Mouse (Mus musculus) c-Kit-positive CD71-positive TER-119-positive erythroid progenitor cells, embryonic 14.5 days (primary cell): ENCODE data around the gene Cbfb.
"Not testable (repeated sequence)": the region's sequence is repeated elsewhere in the genome, so short reads cannot be mapped to it uniquely, and the experiment has no call there.

Experiments used
- DNase-seq: peaks from one replicate; pipeline ENCODE4 v3.0.0-alpha.2; 2013; ENCODE audit warnings: low spot score

Gene Cbfb

DNA sequence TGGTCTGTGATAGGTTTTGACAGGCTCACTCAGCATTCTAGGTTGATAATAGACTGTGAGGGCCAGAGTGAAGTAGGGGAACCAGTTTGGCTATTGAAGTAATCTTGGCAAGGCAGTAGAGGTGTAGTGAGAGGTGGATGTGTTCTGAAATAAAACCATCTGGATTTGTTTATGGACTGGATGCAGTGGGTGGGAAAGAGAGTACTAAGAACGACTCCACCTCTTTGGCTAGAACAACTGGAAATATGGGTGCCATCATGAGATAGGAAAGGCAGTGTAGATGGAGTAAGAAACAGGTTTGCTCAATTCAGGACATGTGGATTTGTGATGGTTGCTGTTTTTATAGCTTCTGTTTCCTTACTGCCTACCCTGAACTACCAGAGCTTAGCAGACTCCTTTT is 11.7 kb downstream of the Cbfb start:
- DNase-seq = no peak

DNA sequence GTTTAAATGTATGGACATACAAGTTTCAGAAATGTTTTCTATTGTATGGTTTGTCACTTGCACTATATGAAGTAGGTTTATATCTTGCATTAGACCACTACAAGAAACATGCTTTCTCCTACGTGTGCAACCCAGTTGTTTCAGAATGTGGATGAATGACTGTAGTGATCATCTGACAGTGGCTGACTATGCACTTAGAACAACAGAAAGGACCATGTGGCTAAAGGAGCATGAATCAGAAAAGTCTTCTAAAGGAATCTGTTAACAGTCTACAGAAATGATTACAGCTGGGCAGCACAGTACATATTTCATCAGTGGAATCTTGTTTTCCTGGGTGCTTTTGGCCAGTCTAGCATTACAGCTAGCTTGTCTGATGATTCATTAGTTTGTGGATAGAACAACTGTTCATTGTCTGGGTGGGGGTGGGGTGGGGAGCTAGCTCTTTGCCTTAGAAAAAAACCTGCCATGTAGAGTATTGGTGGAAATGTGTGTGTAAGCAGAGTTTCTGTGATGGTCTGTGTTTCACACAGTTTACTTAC is 16.1 kb downstream of the Cbfb start:
- DNase-seq = no peak

DNA sequence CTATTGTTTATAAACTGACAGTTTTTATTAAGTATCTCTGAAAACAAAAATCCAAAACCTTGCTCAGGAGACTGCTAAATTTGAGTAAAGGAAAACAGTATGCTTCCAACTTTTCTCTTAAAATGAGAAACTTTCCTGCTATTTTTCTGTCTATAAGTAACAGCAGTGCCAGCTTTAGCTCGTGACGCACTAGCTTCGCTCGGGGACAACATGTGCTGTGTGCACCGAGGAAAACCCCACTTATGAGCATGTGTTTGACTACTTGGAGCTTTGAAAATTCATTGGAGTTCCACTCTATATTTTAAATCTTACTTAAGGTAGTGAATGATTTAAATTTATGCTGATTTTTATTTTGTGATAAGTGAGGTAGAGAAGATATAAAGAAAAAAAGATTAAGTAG is 21.7 kb downstream of the Cbfb start:
- no peak for DNase-seq

DNA sequence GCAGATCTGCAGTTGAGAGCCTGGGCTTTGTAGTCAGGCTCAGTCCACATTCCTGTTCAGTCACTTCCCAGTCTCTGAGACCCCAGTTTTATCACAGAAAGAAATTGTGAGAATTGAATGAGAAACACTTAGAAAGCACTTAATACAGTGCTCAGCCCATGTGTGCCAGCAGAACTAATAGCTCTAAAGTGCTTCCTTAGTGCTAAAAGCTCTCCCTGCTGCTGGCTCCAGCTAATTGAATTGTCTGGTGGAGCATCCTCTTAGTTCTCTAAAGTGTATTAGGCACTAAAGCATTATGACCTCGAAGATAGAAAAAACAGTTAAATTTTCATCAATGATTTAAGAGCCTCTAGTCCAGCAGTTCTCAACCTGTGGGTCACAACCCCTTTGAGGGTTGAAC is 35.3 kb downstream of the Cbfb start:
- DNase-seq = no peak

DNA sequence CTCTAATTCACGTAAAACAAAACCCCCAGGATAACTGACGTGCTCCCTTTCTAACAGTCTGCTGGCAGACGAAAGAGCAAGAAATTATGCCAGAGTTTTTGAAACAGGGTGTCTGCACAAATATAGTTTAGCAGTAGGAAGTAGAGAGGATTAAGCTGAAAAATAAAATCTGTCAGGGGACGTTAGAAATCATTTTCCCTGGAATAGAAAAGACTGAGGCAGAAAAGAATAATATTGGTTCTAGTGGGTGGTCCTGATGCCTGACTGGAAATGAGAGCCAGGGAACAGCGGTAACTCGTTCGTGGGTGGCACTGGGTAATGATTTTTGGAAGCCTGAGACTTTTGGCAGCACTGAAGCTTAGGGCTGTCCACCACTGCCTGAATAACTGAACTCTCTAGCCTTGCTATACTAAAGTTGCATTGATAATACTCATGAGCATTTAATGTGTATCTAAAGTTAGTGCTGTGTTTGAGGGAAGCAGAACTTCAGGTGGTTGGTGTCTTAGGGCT is 36.3 kb downstream of the Cbfb start:
- DNase-seq = no peak

DNA sequence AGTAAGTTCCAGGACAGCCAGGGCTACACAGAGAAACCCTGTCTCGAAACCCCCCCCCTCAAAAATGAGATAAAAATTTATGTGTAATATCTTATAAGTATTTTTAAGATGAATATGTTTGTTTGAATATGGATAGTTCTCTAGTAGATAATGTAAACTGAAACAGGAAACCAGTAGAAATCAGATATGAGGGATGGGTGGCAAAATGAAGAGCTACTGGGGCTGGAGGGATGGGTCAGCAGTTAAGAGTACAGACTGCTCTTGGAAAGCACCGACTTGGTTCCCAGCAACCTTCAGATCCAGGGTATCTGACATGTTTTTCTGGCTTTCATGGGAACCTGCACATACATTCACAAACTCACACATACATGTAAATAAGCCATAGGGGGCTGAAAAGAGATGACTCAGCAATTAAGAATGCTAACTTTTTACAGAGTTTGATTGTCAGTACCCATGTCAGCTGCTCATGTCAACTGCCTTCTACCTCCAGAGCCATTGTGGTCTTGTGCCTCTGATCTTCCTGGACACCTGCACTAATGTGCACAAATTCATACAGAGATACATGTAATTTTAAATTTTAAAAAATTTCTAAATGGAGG is 37.3 kb downstream of the Cbfb start:
- no peak for DNase-seq

DNA sequence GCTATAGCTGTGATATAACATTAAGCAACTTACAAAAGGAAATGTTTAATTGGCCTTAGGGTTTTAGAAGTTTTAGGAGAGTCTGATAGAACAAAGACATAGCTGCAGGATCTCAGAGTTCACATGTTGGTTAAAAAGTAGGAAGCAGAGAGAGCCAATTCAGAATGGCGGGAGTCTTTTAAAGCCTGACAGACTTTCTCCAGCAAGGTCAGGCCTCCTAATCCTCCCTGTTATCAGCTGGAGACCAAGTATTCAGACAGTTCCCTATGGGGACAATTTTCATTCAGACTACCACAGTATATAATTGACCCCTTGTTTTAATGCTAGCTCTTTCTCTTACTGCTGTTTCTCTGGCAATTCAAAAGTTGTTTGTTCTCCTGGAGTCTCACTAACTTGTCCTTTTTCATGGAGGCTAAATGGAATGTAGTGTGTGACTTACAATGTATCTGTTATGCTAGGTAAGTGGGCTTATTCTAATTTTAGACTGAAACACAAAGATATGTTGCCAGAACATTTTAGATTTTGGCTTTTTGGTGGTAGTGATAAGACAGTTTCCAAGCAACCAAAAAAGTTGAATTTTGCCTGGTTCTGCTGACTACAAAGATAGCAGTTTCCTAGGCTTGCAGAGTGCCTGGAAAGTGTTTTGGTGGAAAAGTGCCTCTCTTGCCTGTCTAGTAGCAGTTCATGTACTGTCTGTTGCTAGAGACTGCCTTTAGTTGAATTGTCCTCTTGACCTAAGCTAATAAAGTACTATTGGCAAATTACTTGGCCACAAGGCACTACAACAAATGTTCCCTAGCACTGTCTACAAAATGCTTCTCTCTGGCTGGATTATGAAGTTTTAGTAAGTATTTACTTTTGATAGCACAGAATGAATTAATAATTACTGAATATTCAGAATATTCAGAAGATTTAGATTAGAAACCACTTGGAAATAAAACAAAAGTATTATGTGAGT is 39.0 kb downstream of the Cbfb start:
- no peak for DNase-seq

DNA sequence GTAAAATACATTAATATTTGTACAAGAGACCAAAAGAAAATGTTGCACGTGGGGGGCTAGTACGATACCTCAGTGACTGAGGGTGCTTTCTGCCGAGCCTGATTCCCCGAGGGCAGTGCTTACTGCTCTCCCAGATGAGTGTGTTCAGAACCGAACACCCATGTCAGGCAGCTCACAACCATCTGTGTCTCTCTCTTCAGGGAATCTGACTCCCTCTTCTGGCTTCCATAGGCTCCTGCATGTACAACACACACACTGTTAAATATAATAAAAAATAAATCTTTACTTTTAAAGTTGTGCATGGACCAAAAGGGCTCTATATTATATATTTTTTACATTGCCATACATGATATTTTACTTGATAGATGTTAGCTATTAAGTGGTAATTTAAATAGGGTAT is 43.6 kb downstream of the Cbfb start:
- DNase-seq = no peak

DNA sequence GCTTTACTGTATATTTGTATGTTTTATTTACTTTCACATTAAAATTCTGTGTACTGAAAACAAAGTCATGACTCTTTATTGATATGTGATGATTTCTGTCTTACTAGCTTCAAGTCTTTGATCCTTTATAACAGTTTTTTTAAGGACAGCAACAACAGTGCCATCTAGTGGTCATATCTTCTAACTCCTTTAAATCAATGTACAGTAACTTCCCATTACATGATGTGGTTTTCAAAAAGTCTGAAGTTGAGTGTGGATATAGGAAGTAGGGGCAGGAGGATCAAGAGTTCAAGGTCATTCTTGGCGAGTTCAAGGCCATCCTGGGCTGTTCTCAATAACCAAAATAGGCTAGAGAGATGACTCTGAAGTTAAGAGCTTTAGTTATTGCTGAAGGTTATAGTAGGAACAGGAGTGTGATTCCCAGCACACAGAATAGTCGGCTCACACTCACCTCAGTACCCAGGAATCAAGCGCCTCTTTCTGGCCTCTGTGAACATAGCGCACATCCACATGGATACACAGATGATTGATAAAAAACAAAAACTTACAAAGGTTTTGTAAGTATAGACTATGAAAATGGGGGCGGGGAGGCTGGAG is 47.5 kb downstream of the Cbfb start:
- peak; percentile 62 for DNase-seq

DNA sequence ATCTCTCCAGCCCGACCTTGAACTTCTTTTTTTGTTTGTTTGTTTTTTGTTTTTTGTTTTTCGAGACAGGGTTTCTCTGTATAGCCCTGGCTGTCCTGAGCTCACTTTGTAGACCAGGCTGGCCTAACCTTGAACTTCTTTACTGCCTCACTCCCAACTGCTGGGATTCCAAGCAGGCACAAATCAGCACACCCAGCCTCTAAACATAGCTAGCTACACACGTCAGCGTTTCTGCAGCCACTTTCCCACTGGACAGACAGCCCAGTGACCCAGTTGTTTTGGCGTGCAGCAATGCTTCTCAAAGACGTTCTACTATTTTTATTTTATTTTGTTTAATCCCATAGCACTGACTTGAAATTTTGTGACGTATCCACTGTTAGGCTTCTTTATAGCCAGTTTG is 53.4 kb downstream of the Cbfb start:
- DNase-seq = no peak

DNA sequence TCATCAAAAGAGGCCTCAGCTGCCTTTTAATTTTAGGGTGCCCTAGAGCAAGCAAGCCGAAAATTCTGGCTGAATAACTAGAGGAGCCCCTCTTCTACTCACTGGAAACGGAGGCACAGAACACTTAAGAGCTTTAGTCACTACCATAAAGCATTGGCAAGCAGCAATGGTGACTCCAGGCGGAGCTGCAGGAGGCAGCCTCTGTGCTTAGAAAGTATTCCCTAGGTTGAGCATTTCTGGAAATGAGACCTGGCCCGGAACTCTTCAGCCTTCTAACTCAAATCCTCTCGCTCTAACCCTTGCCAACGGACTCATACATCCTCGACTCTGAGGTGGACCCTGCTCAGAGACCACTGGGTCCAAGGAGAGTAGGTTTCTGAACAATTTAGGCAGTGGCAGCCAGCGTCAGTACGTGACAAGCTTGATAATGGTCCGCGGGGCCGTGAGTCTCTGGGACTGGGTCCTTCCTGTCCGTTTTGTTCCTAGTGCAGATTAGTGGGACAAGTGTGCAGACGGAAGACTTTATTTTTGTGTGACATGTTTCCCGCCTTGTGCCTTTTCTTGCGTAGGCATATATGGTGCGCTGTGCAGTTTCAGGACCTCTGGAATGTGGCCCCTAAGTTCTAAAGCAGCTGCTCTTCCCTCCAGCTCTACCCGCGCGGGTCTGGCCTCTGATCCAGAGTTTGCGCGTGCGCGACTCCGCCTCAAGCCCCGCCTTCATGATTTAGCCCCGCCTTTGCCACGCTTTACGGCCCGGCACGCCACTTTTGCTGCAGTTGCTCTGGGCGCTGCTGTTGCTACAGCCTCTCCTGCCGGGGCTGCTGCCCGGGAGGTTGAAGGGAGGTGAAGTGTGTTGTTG is 54.2 kb downstream of the Cbfb start, which contains the start of gene D230025D16Rik:
TSS of gene D230025D16Rik (plus strand) at position 733 of the 859 bp plus-strand sequence.
- DNase-seq = peak; percentile 95

DNA sequence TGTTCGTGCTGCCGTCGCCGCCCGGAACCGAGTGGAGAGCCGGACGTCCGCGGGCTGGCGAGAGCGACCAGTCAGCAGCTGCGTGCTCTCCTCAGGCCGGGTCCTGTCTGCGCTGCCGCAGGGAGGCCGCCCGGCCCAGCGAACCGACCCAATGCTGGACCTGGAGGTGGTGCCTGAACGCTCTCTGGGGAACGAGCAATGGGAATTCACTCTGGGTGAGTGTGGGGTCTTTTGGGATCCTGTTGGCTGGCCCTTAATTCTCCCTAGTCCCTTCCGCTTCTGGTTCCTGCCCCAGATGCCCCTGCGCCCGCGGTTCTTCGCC is 54.8 kb downstream of the Cbfb start:
- DNase-seq = no peak

DNA sequence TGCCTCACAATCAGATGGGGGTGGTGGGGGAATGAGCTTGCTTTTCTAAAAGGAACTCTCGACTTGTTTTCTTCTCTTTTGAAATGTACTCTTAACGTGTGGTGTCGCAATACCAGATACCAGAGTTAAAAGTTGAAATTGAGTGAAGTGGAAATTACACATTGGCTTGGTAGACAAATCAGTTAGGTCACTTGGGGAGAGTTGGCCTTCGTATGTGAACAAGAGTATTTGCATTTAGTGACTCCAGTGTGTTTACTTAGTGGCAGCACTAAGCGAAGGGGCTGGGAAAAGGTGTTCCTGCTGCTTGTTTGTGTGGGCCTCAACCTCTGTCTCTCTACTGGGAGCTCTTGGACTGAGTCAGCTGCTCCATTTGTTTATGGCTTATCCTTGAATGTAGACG is 55.4 kb downstream of the Cbfb start:
- DNase-seq = peak; percentile 32

DNA sequence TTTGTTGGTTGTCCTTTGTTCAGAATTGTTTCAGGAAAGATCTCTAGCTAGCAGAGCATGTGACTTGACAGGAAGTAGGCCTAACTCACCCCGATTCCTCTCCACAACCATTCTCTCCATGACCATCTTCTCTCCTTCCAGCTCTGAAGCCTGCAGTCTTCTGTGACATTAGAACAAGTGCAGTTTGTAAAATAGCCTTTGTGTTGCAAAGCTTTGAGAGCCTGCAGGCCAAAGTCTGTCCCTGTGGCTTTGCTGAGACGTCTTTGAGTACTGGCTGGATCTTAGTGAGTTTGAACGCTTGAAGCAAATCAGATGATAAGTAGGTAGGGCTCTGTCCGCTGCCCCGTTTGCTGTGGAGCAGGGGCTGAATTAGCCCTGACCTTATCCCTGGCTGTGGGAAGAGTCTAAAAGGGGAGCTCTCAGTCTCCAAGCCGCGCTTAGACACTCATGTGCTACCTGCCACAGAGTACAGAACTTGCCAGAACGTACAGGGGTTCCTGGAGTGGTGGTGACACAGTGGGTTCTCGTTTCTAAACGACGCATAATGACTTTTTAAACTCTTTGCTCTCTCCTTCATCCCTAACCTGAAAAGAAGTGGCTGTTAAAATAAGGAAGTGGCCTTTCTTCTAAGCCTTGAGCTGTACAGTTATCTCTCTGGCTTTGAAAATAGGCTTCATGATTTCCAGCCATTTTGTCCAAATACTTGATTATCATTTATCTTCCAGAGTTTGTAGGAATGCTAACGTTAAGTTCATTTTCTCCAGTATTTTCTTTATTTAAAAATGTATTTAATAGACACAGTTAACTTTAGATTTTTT is 61.2 kb downstream of the Cbfb start:
- DNase-seq = no peak

DNA sequence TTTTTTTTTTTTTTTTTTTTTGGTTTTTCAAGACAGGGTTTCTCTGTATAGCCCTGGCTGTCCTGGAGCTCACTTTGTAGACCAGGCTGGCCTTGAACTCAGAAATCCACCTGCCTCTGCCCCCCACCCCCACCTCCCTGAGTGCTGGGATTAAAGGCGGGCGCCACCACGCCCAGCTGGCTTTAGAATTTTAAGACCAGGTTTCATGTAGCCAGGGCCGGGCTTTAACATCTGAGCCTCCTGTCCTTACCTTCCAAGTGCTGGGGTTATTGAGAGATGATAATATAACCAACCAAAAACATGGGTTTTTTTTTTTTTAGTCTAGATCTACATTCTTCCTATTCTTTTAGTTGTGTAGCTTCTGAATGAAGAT is 61.8 kb downstream of the Cbfb start:
- not testable (repeated sequence) for DNase-seq

DNA sequence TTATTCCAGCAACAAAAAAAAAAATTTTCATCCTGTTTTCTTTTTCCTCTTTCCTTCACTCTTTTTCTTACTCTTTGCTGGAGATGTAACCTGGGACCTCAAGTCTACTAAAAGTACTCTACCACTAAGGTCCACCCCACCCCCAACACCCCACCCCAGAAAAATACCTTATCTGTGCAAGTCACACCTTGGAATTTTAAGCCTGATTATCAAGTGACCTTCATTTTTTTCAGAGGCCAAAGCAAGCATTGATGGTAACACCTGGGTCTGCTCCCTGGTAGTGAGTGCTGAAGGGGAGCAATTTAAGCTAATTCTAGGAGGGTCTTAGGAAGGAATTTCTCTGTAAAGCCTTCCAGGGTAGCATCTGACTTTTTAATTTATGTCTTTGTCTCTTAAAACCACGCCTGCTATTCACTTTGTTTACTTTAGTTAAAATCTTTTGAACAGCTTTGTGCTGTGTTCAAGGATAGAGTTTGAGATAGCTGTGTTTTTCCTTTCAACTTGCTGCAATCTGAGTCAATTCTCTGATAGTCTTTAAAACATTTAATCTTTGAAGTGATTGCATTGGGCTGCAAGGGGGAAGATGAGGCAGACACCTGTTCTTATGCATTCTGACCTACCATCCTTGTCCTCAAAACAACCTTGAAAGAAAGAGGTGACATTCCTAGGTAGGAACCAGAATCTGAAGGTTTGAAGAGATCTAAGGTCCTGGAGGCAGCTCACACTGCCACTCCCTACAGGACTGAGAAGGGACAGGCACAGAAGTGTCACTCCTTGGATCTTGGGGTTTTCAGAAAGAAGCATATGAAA is 62.9 kb downstream of the Cbfb start:
- DNase-seq = peak; percentile 26

DNA sequence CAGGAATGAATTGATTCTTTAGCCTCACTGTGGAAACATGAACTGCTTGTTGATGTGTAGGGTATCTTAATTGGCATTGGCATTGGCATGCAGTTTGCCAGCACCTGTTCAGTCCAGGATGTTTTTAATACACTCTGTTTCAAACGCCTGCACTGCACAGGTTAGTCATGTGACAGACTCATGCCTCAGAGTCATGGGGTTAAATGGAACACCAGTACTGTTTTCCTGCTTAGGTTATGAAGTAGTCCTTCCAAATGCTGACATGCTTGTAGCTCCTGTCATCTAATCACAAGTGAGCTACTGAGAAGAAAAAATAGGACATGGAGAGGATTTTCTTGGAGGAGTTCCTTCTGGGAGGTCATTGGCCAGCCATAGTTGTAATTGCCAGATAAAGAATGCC is 64.7 kb downstream of the Cbfb start:
- DNase-seq = no peak

DNA sequence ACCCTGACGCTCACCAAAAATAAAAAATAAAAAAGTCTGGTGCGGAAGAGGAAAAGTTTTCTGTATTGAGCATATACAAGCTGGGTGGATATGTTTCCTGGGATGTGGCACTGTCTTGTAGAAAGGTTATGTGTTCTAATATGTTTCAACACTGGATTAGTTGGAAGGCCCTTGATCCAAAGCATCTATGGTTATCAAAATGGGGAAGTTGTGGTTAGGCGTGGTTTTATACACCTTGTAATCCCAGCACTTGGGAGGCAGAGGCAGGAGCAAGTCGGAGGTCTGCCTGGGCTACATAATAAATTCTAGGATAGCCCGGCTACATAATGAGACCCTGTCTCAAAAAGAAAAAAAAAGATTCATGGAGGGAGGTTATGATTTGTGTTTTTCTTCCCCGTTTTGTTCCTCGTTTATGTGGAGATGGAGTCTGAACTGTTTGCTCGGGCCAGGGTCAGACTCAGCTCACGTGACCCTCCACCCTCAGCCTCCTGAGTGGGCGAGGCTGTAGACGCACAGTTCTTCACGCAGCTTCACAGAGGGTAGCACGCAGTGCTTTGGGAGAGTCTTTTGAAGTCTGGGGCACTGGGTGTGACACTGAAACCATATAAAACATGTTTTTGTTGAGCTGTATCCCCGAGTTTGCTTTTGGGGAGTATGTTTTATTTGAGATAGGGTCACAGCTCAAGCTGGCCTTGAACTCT is 67.1 kb downstream of the Cbfb start:
- no peak for DNase-seq

DNA sequence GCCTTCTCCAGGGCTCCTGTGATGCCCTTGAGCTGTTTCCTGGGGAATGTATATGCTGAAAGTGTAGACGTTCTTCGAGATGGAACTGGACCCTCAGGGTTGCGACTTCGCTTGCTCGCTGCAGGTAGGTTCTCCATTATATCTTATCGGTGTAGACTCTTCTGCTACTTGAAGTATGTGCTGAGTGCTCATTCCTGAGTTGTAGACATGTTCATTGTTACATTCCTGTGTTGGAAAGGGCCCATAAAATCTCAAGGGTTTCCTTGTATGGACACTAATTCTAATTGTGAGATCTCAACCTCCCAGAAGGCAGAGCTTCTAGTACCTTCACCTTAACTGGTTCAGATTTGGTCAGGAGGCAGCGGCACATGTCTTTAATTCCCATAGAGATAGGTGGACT is 70.5 kb downstream of the Cbfb start:
- no peak for DNase-seq

DNA sequence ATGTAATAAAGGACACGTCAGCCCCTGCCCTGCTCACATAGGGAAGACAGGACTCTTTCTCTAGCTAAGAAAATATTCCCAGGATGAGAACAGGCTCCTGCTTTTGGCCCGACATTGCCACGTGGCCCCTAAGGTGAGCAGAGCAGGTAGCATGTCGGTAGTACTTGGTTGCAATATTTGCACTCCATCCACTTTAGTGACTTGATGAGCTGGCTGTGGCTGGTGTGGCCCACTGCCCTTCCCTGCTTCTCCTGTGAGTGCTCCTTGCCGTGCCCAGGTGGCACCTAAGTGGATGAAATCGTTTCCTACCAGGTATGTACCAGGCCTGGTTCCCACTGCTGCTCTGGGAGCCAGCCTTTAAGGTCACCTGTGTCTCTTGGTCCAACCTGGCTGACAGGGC is 81.5 kb downstream of the Cbfb start:
- DNase-seq = no peak
